Mouse (Mus musculus) heart, embryonic 16.5 days (tissue): ENCODE measurements around the gene BC030867. TPM values are rescaled to one million over a fixed set of nuclear protein-coding genes. Genes with fewer than 3 reads are reported as not detected.

Experiments used
- ATAC-seq: fragments of 200-750 bp; cut with Nextera tagmentation; replicated peaks from 2 replicates; pipeline ENCODE4 v1.8.0; 2017; ENCODE audit warnings: moderate number of reproducible peaks; ENCODE audit not compliant: insufficient read depth, low FRiP score; ENCODE audit errors: extremely low read depth
- H3K27ac ChIP-seq: fragments of 300-500 bp; sonication (generic); 2 replicates; pipeline ENCODE4 v1.5.1; 2014; ENCODE audit warnings: mild to moderate bottlenecking, low read length, control low read depth, moderate library complexity
- H3K27me3 ChIP-seq: fragments of 300-500 bp; sonication (generic); 2 replicates; pipeline ENCODE4 v1.6.1; 2014; ENCODE audit warnings: low read length, mixed read lengths; ENCODE audit not compliant: control insufficient read depth, insufficient read depth
- H3K36me3 ChIP-seq: fragments of 300-500 bp; sonication (generic); 2 replicates; pipeline ENCODE4 v1.6.1; 2014; ENCODE audit not compliant: control insufficient read depth, insufficient read depth
- H3K4me1 ChIP-seq: fragments of 300-500 bp; sonication (generic); 2 replicates; pipeline ENCODE4 v1.6.1; 2014; ENCODE audit warnings: low read length, mixed read lengths; ENCODE audit not compliant: control insufficient read depth, insufficient read depth
- H3K4me2 ChIP-seq: fragments of 300-500 bp; sonication (generic); 2 replicates; pipeline ENCODE4 v1.6.1; 2014; ENCODE audit warnings: low read depth, mild to moderate bottlenecking, control low read depth, low read length
- H3K4me3 ChIP-seq: fragments of 300-500 bp; sonication (generic); 2 replicates; pipeline ENCODE4 v1.5.1; 2014; ENCODE audit warnings: mild to moderate bottlenecking, control low read depth, low read length
- H3K9ac ChIP-seq: fragments of 300-500 bp; sonication (generic); 2 replicates; pipeline ENCODE4 v1.6.1; 2014; ENCODE audit warnings: low read length, control low read depth
- H3K9me3 ChIP-seq: fragments of 300-500 bp; sonication (generic); replicated peaks from 2 replicates; pipeline ENCODE4 v1.6.1; 2016; ENCODE audit warnings: low read length; ENCODE audit not compliant: control insufficient read depth
- WGBS: fragments of 180-500 bp; shearing (Covaris S2); extraction: QIAGEN DNeasy Blood & Tissue Kit; methylation state at CpG from one replicate; pipeline ENCODE4 v1.1.7; 2014; 5-methylcytosine and 5-hydroxymethylcytosine counted together
- polyA plus RNA-seq: library from polyadenylated mRNA; unstranded; fragments of >200 nt; fragmentation: Nextera tagmentation; extraction: Ambion mirVana; gene quantifications from 2 replicates; pipeline ENCODE4 v1.2.1, GENCODE M21; 2015

Gene BC030867
- polyA plus RNA-seq = 11.8 and 12.3 TPM in 2 replicates

DNA sequence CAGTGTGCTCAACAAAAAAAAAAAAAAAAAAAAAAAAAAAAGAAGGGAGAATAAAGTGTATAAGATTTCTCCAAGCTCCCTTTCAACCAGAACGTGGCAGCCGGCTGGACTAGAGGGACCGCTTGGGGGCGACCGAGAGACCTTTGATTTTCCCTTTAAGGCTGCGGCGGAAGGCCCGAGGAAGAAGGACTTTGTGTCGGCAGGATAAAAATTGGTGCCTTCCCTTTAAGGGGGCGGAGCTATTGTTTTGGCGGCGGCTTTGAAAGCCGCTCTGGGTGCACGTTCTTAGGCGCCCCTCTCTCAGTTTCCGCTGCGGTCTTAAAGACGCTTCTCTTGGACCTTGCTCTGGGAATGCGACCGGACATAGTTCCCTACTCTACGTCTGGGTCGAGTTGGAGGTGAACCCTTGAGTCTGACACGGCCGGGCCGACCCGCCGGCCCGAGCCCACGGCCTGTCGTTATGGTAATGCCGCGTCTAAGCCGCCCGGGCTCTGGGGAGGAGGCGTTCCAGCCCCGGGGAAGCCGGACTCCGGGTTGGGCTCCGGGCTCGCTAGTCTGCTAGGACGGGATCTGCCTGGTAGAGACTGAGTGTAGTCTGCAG, at the start of gene BC030867:
TSS of gene BC030867 (plus strand) at position 253 of the 601 bp plus-strand sequence.
- under 1% methylated on average over 41 of the region's 41 CpGs for WGBS

GRCm38 (mm10) chr11:102199856-102200255, 48.8 kb upstream of the BC030867 start:
- WGBS = 59% methylated on average over 9 of the region's 9 CpGs
- Histone ChIP-seq H3K9ac (no peak overlapping the region), H3K4me2 (no peak overlapping the region), H3K4me3 (no peak overlapping the region), H3K27me3 (no peaks in the 10 kb centered on the region), H3K27ac (no peak overlapping the region), H3K36me3 (peaks cover 67% of the 10 kb centered on the region), H3K4me1 (peaks cover 10% of the 10 kb centered on the region; the same call in 1 of the 2 replicates), H3K9me3 (no peaks in the 10 kb centered on the region)
- no peak for ATAC-seq

More for the DNA sequence above, at the start of gene BC030867:
- peak; percentile 33; the same call in 1 of the 2 replicates for ATAC-seq
- Histone ChIP-seq H3K27me3 (no peaks in the 10 kb centered on the region), H3K9me3 (no peaks in the 10 kb centered on the region), H3K9ac (peak within 1 kb of the TSS; percentile 86), H3K27ac (peak within 1 kb of the TSS; percentile 57), H3K4me3 (peak within 1 kb of the TSS; percentile 90), H3K4me2 (peak within 1 kb of the TSS; percentile 99), H3K4me1 (peaks cover 22% of the 10 kb centered on the region), H3K36me3 (0 out of 2 replicates have a peak, but pooled peaks cover 3% of the 10 kb centered on the region)

DNA sequence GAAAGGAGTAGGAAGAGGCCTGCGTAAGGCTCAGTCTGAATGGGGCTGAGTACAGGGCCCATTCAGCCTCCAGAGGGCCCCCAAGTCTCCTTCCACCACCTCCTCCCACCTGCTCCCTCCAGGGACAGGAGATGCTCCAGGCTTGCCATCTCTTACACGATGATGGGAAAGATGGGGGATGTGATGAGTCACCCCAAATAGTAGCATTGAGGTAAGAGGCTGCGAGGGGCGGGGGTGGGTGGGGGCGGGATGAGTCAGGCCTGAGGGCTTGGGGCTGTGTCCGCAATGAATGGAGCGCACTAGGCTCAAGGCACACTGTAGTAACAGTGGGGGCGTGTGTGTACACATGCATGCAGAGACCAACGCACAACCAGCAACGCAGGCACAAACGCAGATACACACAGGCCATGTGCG, 47.3 kb upstream of the BC030867 start:
- peaks cover 60% of the 10 kb centered on the region for H3K36me3 ChIP-seq
- WGBS = 76% methylated on average over 12 of the region's 12 CpGs

DNA sequence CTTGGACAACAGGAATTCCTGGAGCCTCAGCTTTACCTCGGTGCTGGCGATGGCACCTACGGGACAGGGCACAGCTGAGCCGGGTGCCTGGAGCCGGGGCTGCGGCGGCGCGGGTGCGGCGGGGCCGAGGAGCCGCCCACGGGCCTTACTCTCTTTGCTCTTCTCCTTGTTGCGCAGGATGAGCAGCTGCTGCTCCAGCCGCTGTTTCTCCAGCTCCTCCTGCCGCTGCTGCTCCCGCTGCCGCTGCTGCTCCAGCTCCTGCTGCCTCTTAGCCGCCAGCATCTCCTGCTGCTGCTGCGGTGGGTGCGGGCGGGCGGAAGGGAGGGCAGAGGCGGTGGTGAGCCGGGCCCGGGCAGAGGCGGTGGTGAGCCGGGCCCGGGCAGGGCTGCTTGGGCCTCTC, 42.2 kb upstream of the BC030867 start:
- no peaks in the 10 kb centered on the region for H3K27me3 ChIP-seq
- H3K4me2 ChIP-seq = no peak overlapping the region
- peak overlapping the region; percentile 25; the same call in 1 of the 2 replicates for H3K9ac ChIP-seq
- peaks cover 26% of the 10 kb centered on the region for H3K36me3 ChIP-seq
- no peak overlapping the region for H3K4me3 ChIP-seq
- H3K9me3 ChIP-seq = no peaks in the 10 kb centered on the region
- peaks cover 59% of the 10 kb centered on the region for H3K4me1 ChIP-seq
- H3K27ac ChIP-seq = no peak overlapping the region
- 70% methylated on average over 30 of the region's 30 CpGs for WGBS
- ATAC-seq = no peak

More for the DNA sequence above, 47.3 kb upstream of the BC030867 start:
- Histone ChIP-seq H3K4me1 (peaks cover 15% of the 10 kb centered on the region; the same call in 1 of the 2 replicates), H3K4me2 (no peak overlapping the region), H3K4me3 (no peak overlapping the region), H3K9ac (no peak overlapping the region), H3K27me3 (no peaks in the 10 kb centered on the region), H3K27ac (no peak overlapping the region), H3K9me3 (no peaks in the 10 kb centered on the region)
- ATAC-seq = no peak

GRCm38 (mm10) chr11:102207825-102208777, 40.6 kb upstream of the BC030867 start:
- no peaks in the 10 kb centered on the region for H3K9me3 ChIP-seq
- peak overlapping the region; percentile 58 for H3K27ac ChIP-seq
- peaks cover 18% of the 10 kb centered on the region for H3K36me3 ChIP-seq
- H3K4me3 ChIP-seq = no peak overlapping the region
- 45% methylated on average over 11 of the region's 11 CpGs for WGBS
- peak overlapping the region; percentile 45 for H3K9ac ChIP-seq
- no peaks in the 10 kb centered on the region for H3K27me3 ChIP-seq
- peak overlapping the region; percentile 39; the same call in 1 of the 2 replicates for H3K4me2 ChIP-seq
- H3K4me1 ChIP-seq = peaks cover 74% of the 10 kb centered on the region
- ATAC-seq = no peak

- 25% methylated on average over 4 of the region's 4 CpGs for WGBS
- H3K27me3 ChIP-seq = no peaks in the 10 kb centered on the region
- no peak for ATAC-seq
- peaks cover 80% of the 10 kb centered on the region for H3K4me1 ChIP-seq
- H3K4me3 ChIP-seq = no peak overlapping the region
- peak overlapping the region; percentile 20; the same call in 1 of the 2 replicates for H3K9ac ChIP-seq
- H3K4me2 ChIP-seq = no peak overlapping the region
- H3K36me3 ChIP-seq = peaks cover 13% of the 10 kb centered on the region
- peak overlapping the region; percentile 32 for H3K27ac ChIP-seq
- no peaks in the 10 kb centered on the region for H3K9me3 ChIP-seq
Measured at GRCm38 (mm10) chr11:102208846-102209245, 39.8 kb upstream of the BC030867 start.

GRCm38 (mm10) chr11:102209742-102210141, 38.9 kb upstream of the BC030867 start:
- Histone ChIP-seq H3K4me2 (no peak overlapping the region), H3K9me3 (no peaks in the 10 kb centered on the region), H3K36me3 (peaks cover 9% of the 10 kb centered on the region), H3K27ac (peak overlapping the region; percentile 1; the same call in 1 of the 2 replicates), H3K4me1 (peaks cover 80% of the 10 kb centered on the region), H3K9ac (no peak overlapping the region), H3K27me3 (no peaks in the 10 kb centered on the region), H3K4me3 (no peak overlapping the region)
- no peak for ATAC-seq
- 24% methylated on average over 2 of the region's 2 CpGs for WGBS

GRCm38 (mm10) chr11:102210185-102210584, 38.5 kb upstream of the BC030867 start:
- H3K36me3 ChIP-seq = peaks cover 9% of the 10 kb centered on the region
- H3K9ac ChIP-seq = no peak overlapping the region
- 67% methylated on average over 3 of the region's 3 CpGs for WGBS
- H3K4me1 ChIP-seq = peaks cover 80% of the 10 kb centered on the region
- H3K4me2 ChIP-seq = no peak overlapping the region
- no peaks in the 10 kb centered on the region for H3K9me3 ChIP-seq
- no peak overlapping the region for H3K4me3 ChIP-seq
- no peaks in the 10 kb centered on the region for H3K27me3 ChIP-seq
- ATAC-seq = no peak
- no peak overlapping the region for H3K27ac ChIP-seq
